Mouse (Mus musculus) thymus, adult 2 months (tissue): ENCODE data around the gene Tmem45b. TPM values are rescaled to one million over a fixed set of nuclear protein-coding genes. Genes with fewer than 3 reads are reported as not detected.
"Not testable (repeated sequence)": the region's sequence is repeated elsewhere in the genome, so short reads cannot be mapped to it uniquely, and the experiment has no call there.

ENCODE experiments used
- DNase-seq: peaks from one replicate; pipeline ENCODE4 v3.0.0; 2021
- H3K27ac ChIP-seq: fragments of 200-500 bp; 2 replicates; pipeline ENCODE4 v1.5.1; 2012; ENCODE audit warnings: low read length, control low read depth; ENCODE audit not compliant: control insufficient read depth, insufficient read depth
- H3K27me3 ChIP-seq: fragments of 200-500 bp; 2 replicates; pipeline ENCODE4 v1.6.1; 2012; ENCODE audit warnings: mild to moderate bottlenecking, low read length, moderate library complexity, mixed read lengths; ENCODE audit not compliant: control insufficient read depth, insufficient read depth
- H3K36me3 ChIP-seq: fragments of 200-500 bp; 2 replicates; pipeline ENCODE4 v1.6.1; 2012; ENCODE audit warnings: mild to moderate bottlenecking, low read length, moderate library complexity; ENCODE audit not compliant: control insufficient read depth, insufficient read depth
- H3K4me1 ChIP-seq: fragments of 200-500 bp; replicated peaks from 2 replicates; pipeline ENCODE4 v1.6.1; 2012; ENCODE audit warnings: low read length; ENCODE audit not compliant: control insufficient read depth, insufficient read depth
- H3K4me3 ChIP-seq: fragments of 200-500 bp; 2 replicates; pipeline ENCODE4 v1.5.1; 2012; ENCODE audit warnings: mild to moderate bottlenecking, low read length, control low read depth, moderate library complexity; ENCODE audit not compliant: control insufficient read depth, insufficient read depth
- CTCF ChIP-seq: fragments of 200-500 bp; IDR thresholded peaks from 2 replicates; pipeline ENCODE4 v1.5.1; 2012; ENCODE audit warnings: mild to moderate bottlenecking, control low read depth, low read length, moderate library complexity, borderline replicate concordance; ENCODE audit not compliant: control insufficient read depth, poor library complexity, insufficient read depth; ENCODE audit errors: extremely low read depth
- POLR2A ChIP-seq: fragments of 200-500 bp; IDR thresholded peaks from 2 replicates; pipeline ENCODE4 v1.6.1; 2012; ENCODE audit warnings: mild to moderate bottlenecking, low read length, control low read depth, moderate library complexity; ENCODE audit not compliant: control insufficient read depth, poor library complexity, insufficient read depth; ENCODE audit errors: extremely low read depth
- WGBS: fragments of 180-500 bp; shearing (Covaris S2); methylation state at CpG from one replicate; pipeline ENCODE4 v1.1.7; 2018; 5-methylcytosine and 5-hydroxymethylcytosine counted together
- polyA plus RNA-seq: library from polyadenylated mRNA; depleted of rRNA; stranded (reverse); fragments of >200 nt; gene quantifications from 2 replicates; pipeline ENCODE4 v1.2.3, GENCODE M21; 2012; rRNA removed

The Tmem45b gene
- 21.8 and 24.0 TPM in 2 replicates for polyA plus RNA-seq

- H3K36me3 ChIP-seq, result no peaks in the 10 kb centered on the region
- WGBS, result 13% methylated on average over 33 of the region's 33 CpGs
- no peaks in the 10 kb centered on the region; the same call in 1 of the 2 replicates for H3K27me3 ChIP-seq
- H3K4me1 ChIP-seq, result no peaks in the 10 kb centered on the region
- H3K4me3 ChIP-seq, result no peak within 1 kb of the TSS
- no peak within 1 kb of the TSS for H3K27ac ChIP-seq
- TF ChIP-seq POLR2A (no peak), CTCF (no peak)
- DNase-seq, result no peak
These were observed at the start of gene Tmem45b for GRCm38 (mm10) chr9:31463692-31464474. Tmem45b (minus strand) TSS chr9:31464462.

- no peak for DNase-seq
- H3K27ac ChIP-seq, result no peak overlapping the region
- H3K36me3 ChIP-seq, result no peaks in the 10 kb centered on the region
- H3K4me3 ChIP-seq, result no peak overlapping the region
- 85% methylated on average over 3 of the region's 3 CpGs for WGBS
- TF ChIP-seq CTCF (no peak), POLR2A (no peak)
- no peaks in the 10 kb centered on the region for H3K27me3 ChIP-seq
- no peaks in the 10 kb centered on the region for H3K4me1 ChIP-seq
These were observed 43.9 kb upstream of the Tmem45b start for GRCm38 (mm10) chr9:31508189-31508588.

- not testable (repeated sequence) for DNase-seq, H3K27me3 ChIP-seq, H3K36me3 ChIP-seq, H3K27ac ChIP-seq, H3K4me1 ChIP-seq, H3K4me3 ChIP-seq
- 4% methylated on average over 1 of the region's 1 CpGs for WGBS
These were observed 37.0 kb upstream of the Tmem45b start for GRCm38 (mm10) chr9:31501221-31501620.

- H3K27ac ChIP-seq, result no peak overlapping the region
- H3K27me3 ChIP-seq, result no peaks in the 10 kb centered on the region; the same call in 1 of the 2 replicates
- H3K4me1 ChIP-seq, result no peaks in the 10 kb centered on the region
- no peaks in the 10 kb centered on the region for H3K36me3 ChIP-seq
- TF ChIP-seq CTCF, result no peak
- TF ChIP-seq POLR2A, result no peak
- 72% methylated on average over 9 of the region's 9 CpGs for WGBS
- no peak for DNase-seq
- H3K4me3 ChIP-seq, result no peak overlapping the region
These were observed 1.1 kb downstream of the Tmem45b start for GRCm38 (mm10) chr9:31463190-31463589.

- Histone ChIP-seq H3K4me3 (no peak overlapping the region), H3K36me3 (no peaks in the 10 kb centered on the region), H3K27ac (no peak overlapping the region), H3K4me1 (no peaks in the 10 kb centered on the region), H3K27me3 (no peaks in the 10 kb centered on the region)
- DNase-seq, result no peak
- WGBS, result 61% methylated on average over 1 of the region's 1 CpGs
- TF ChIP-seq CTCF, result no peak
- TF ChIP-seq POLR2A, result no peak
These were observed 9.9 kb downstream of the Tmem45b start for GRCm38 (mm10) chr9:31454356-31454755.

GRCm38 (mm10) chr9:31452166-31452565 is 12.1 kb downstream of the Tmem45b start:
- Histone ChIP-seq H3K27me3 (no peaks in the 10 kb centered on the region), H3K4me3 (no peak overlapping the region), H3K36me3 (no peaks in the 10 kb centered on the region), H3K27ac (no peak overlapping the region), H3K4me1 (no peaks in the 10 kb centered on the region)
- no peak for TF ChIP-seq CTCF
- TF ChIP-seq POLR2A, result no peak
- DNase-seq, result no peak
- 65% methylated on average over 10 of the region's 10 CpGs for WGBS

- Histone ChIP-seq H3K27ac (no peak overlapping the region), H3K4me1 (no peaks in the 10 kb centered on the region), H3K4me3 (no peak overlapping the region), H3K36me3 (no peaks in the 10 kb centered on the region), H3K27me3 (no peaks in the 10 kb centered on the region; the same call in 1 of the 2 replicates)
- 92% methylated on average over 7 of the region's 7 CpGs for WGBS
- DNase-seq, result no peak
- no peak for TF ChIP-seq CTCF
These were observed 15.0 kb downstream of the Tmem45b start for GRCm38 (mm10) chr9:31449145-31449772.
